Mouse (Mus musculus): ENCODE measurements around the gene Dusp6.

- TF ChIP-seq CTCF (IDR thresholded peaks at IDR 0.05; ENCODE audit: insufficient read depth, low read depth, low read length) (no peak), POLR2A (IDR thresholded peaks at IDR 0.05; ENCODE audit: insufficient read depth, low read depth, low read length) (no peak)
Measured at GRCm38 (mm10) chr10:99222726-99223125, 40.3 kb upstream of the Dusp6 start.

All from olfactory bulb, adult 2 months (tissue).